Mouse (Mus musculus): ENCODE results near the gene Cemip.

DNA sequence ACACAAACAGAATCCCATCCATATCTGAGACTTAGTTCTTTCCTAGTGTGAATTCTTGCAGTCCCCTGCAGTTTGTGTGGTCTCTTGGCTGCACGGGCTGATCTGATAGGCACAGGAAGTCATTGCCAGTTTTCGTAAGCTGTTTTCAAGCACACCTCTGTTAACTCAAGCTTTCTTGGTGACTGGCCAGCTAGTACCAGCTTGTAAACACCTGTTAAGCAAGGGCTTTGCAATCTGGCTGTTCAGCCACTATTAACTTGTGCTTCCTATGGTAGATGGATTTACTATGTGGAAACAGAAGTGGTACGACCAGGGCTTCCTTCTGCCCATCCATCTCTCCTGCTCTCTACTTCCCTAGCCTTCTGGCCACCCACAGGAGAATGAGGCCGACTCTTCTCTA lies 166.1 kb downstream of the Cemip start:
- no peak for TF ChIP-seq CTCF (IDR thresholded peaks at IDR 0.05; ENCODE audit: borderline replicate concordance, extremely low read depth, insufficient read depth, insufficient read length)
- TF ChIP-seq POLR2A (IDR thresholded peaks at IDR 0.05; ENCODE audit: borderline replicate concordance, extremely low read depth, insufficient read depth, insufficient read length, poor library complexity, severe bottlenecking), result no peak
